Mouse (Mus musculus): Measurements from ENCODE around the gene Fuca2. TPM values are rescaled to one million over a fixed set of nuclear protein-coding genes. Genes with fewer than 3 reads are reported as not detected.

The Fuca2 gene
- polyA plus RNA-seq, 1 experiment from 2014 or later: 87.8 TPM

GRCm38 (mm10) chr10:13528155-13528554, 28.8 kb downstream of the Fuca2 start:
- no peak overlapping the region for H3K4me2 ChIP-seq (ENCODE audit: low read length)
- peaks cover 64% of the 10 kb centered on the region for H3K36me3 ChIP-seq (ENCODE audit: control insufficient read depth, insufficient read depth, low read length)
- H3K27me3 ChIP-seq (ENCODE audit: control insufficient read depth, insufficient read depth, low read length): no peaks in the 10 kb centered on the region
- H3K9me3 ChIP-seq (ENCODE audit: control insufficient read depth, low read length): no peaks in the 10 kb centered on the region
- 86% methylated on average over 4 of the region's 4 CpGs for WGBS
- H3K27ac ChIP-seq (replicated peaks in 1 of 2; ENCODE audit: control insufficient read depth in 1 of 2, insufficient read depth in 1 of 2, low read depth in 2 of 2, low read length in 2 of 2): no peak overlapping the region
- H3K4me1 ChIP-seq (ENCODE audit: control insufficient read depth in 2 of 2, insufficient read depth in 2 of 2, low read length in 2 of 2): no peaks in the 10 kb centered on the region
- H3K9ac ChIP-seq (ENCODE audit: low read length): no peak overlapping the region
- no peak for ATAC-seq (ENCODE audit: insufficient number of reproducible peaks, insufficient read depth, low FRiP score, low read depth)
- no peak overlapping the region for H3K4me3 ChIP-seq (ENCODE audit: control insufficient read depth in 1 of 2, insufficient read depth in 1 of 2, low read depth in 1 of 2, low read length in 2 of 2)

GRCm38 (mm10) chr10:13534751-13535150, 35.4 kb downstream of the Fuca2 start:
- H3K4me2 ChIP-seq (ENCODE audit: low read length): no peak overlapping the region
- H3K4me1 ChIP-seq (ENCODE audit: control insufficient read depth in 2 of 2, insufficient read depth in 2 of 2, low read length in 2 of 2): peaks cover 0 to 9% of the 10 kb centered on the region in 2 experiments; a peak in 2 of 4 replicates
- peak; percentile 81; the same call in 1 of the 2 replicates for ATAC-seq (ENCODE audit: insufficient number of reproducible peaks, insufficient read depth, low FRiP score, low read depth)
- H3K27ac ChIP-seq (replicated peaks in 1 of 2; ENCODE audit: control insufficient read depth in 1 of 2, insufficient read depth in 1 of 2, low read depth in 2 of 2, low read length in 2 of 2): peak overlapping the region in 1 of 2 experiments; percentile 39; a peak in 2 of 4 replicates
- H3K4me3 ChIP-seq (ENCODE audit: control insufficient read depth in 1 of 2, insufficient read depth in 1 of 2, low read depth in 1 of 2, low read length in 2 of 2): no peak overlapping the region
- H3K27me3 ChIP-seq (ENCODE audit: control insufficient read depth, insufficient read depth, low read length): no peaks in the 10 kb centered on the region
- H3K36me3 ChIP-seq (ENCODE audit: control insufficient read depth, insufficient read depth, low read length): peaks cover 51% of the 10 kb centered on the region
- no peaks in the 10 kb centered on the region for H3K9me3 ChIP-seq (ENCODE audit: control insufficient read depth, low read length)
- 9% methylated on average over 3 of the region's 3 CpGs for WGBS
- H3K9ac ChIP-seq (ENCODE audit: low read length): no peak overlapping the region

- Histone ChIP-seq H3K9ac (ENCODE audit: low read length) (no peak overlapping the region), H3K4me1 (ENCODE audit: control insufficient read depth in 2 of 2, insufficient read depth in 2 of 2, low read length in 2 of 2) (peaks cover 0 to 9% of the 10 kb centered on the region in 2 experiments; a peak in 2 of 4 replicates), H3K4me2 (ENCODE audit: low read length) (no peak overlapping the region), H3K27ac (replicated peaks in 1 of 2; ENCODE audit: control insufficient read depth in 1 of 2, insufficient read depth in 1 of 2, low read depth in 2 of 2, low read length in 2 of 2) (no peak overlapping the region), H3K4me3 (ENCODE audit: control insufficient read depth in 1 of 2, insufficient read depth in 1 of 2, low read depth in 1 of 2, low read length in 2 of 2) (no peak overlapping the region), H3K36me3 (ENCODE audit: control insufficient read depth, insufficient read depth, low read length) (peaks cover 47% of the 10 kb centered on the region), H3K9me3 (ENCODE audit: control insufficient read depth, low read length) (no peaks in the 10 kb centered on the region), H3K27me3 (ENCODE audit: control insufficient read depth, insufficient read depth, low read length) (no peaks in the 10 kb centered on the region)
- ATAC-seq (ENCODE audit: insufficient number of reproducible peaks, insufficient read depth, low FRiP score, low read depth): no peak
- 95% methylated on average over 7 of the region's 7 CpGs for WGBS
Measured at GRCm38 (mm10) chr10:13536706-13537105, 37.4 kb downstream of the Fuca2 start.

- no peak overlapping the region for H3K27ac ChIP-seq (replicated peaks in 1 of 2; ENCODE audit: control insufficient read depth in 1 of 2, insufficient read depth in 1 of 2, low read depth in 2 of 2, low read length in 2 of 2)
- WGBS: 88% methylated on average over 7 of the region's 7 CpGs
- H3K36me3 ChIP-seq (ENCODE audit: control insufficient read depth, insufficient read depth, low read length): peaks cover 51% of the 10 kb centered on the region
- H3K4me2 ChIP-seq (ENCODE audit: low read length): no peak overlapping the region
- no peak overlapping the region for H3K4me3 ChIP-seq (ENCODE audit: control insufficient read depth in 1 of 2, insufficient read depth in 1 of 2, low read depth in 1 of 2, low read length in 2 of 2)
- ATAC-seq (ENCODE audit: insufficient number of reproducible peaks, insufficient read depth, low FRiP score, low read depth): no peak
- H3K4me1 ChIP-seq (ENCODE audit: control insufficient read depth in 2 of 2, insufficient read depth in 2 of 2, low read length in 2 of 2): peaks cover 0 to 9% of the 10 kb centered on the region in 2 experiments; a peak in 2 of 4 replicates
- no peak overlapping the region for H3K9ac ChIP-seq (ENCODE audit: low read length)
- no peaks in the 10 kb centered on the region for H3K27me3 ChIP-seq (ENCODE audit: control insufficient read depth, insufficient read depth, low read length)
- no peaks in the 10 kb centered on the region for H3K9me3 ChIP-seq (ENCODE audit: control insufficient read depth, low read length)
Measured at GRCm38 (mm10) chr10:13539769-13540333, 40.5 kb downstream of the Fuca2 start.

GRCm38 (mm10) chr10:13541721-13542120, 42.4 kb downstream of the Fuca2 start:
- Histone ChIP-seq H3K4me1 (ENCODE audit: control insufficient read depth in 2 of 2, insufficient read depth in 2 of 2, low read length in 2 of 2) (no peaks in the 10 kb centered on the region), H3K27ac (replicated peaks in 1 of 2; ENCODE audit: control insufficient read depth in 1 of 2, insufficient read depth in 1 of 2, low read depth in 2 of 2, low read length in 2 of 2) (no peak overlapping the region), H3K4me2 (ENCODE audit: low read length) (no peak overlapping the region), H3K4me3 (ENCODE audit: control insufficient read depth in 1 of 2, insufficient read depth in 1 of 2, low read depth in 1 of 2, low read length in 2 of 2) (no peak overlapping the region), H3K9ac (ENCODE audit: low read length) (no peak overlapping the region), H3K9me3 (ENCODE audit: control insufficient read depth, low read length) (no peaks in the 10 kb centered on the region), H3K36me3 (ENCODE audit: control insufficient read depth, insufficient read depth, low read length) (peaks cover 53% of the 10 kb centered on the region), H3K27me3 (ENCODE audit: control insufficient read depth, insufficient read depth, low read length) (no peaks in the 10 kb centered on the region)
- 93% methylated on average over 5 of the region's 5 CpGs for WGBS
- ATAC-seq (ENCODE audit: insufficient number of reproducible peaks, insufficient read depth, low FRiP score, low read depth): no peak

GRCm38 (mm10) chr10:13552646-13553497, 53.5 kb downstream of the Fuca2 start, which contains the start of the genes Adat2 and Pex3:
Adat2 (plus strand) TSS chr10:13552894.
Pex3 (minus strand) TSS chr10:13553142.
- Histone ChIP-seq H3K36me3 (ENCODE audit: control insufficient read depth, insufficient read depth, low read length) (peaks cover 6% of the 10 kb centered on the region; the same call in 1 of the 2 replicates), H3K4me1 (ENCODE audit: control insufficient read depth in 2 of 2, insufficient read depth in 2 of 2, low read length in 2 of 2) (peaks cover 0 to 11% of the 10 kb centered on the region in 2 experiments; a peak in 2 of 4 replicates), H3K27me3 (ENCODE audit: control insufficient read depth, insufficient read depth, low read length) (no peaks in the 10 kb centered on the region), H3K9me3 (ENCODE audit: control insufficient read depth, low read length) (no peaks in the 10 kb centered on the region), H3K27ac (replicated peaks in 1 of 2; ENCODE audit: control insufficient read depth in 1 of 2, insufficient read depth in 1 of 2, low read depth in 2 of 2, low read length in 2 of 2) (peak within 1 kb of the TSS; percentile 76 to 81), H3K4me3 (ENCODE audit: control insufficient read depth in 1 of 2, insufficient read depth in 1 of 2, low read depth in 1 of 2, low read length in 2 of 2) (peak within 1 kb of the TSS; percentile 76 to 91), H3K9ac (ENCODE audit: low read length) (peak within 1 kb of the TSS; percentile 80), H3K4me2 (ENCODE audit: low read length) (peak within 1 kb of the TSS; percentile 86)
- ATAC-seq (ENCODE audit: insufficient number of reproducible peaks, insufficient read depth, low FRiP score, low read depth): peak; percentile 90
- WGBS: under 1% methylated on average over 51 of the region's 51 CpGs

GRCm38 (mm10) chr10:13553498-13553985, 54.2 kb downstream of the Fuca2 start:
- Histone ChIP-seq H3K4me1 (ENCODE audit: control insufficient read depth in 2 of 2, insufficient read depth in 2 of 2, low read length in 2 of 2) (peaks cover 0 to 11% of the 10 kb centered on the region in 2 experiments; a peak in 2 of 4 replicates), H3K27ac (replicated peaks in 1 of 2; ENCODE audit: control insufficient read depth in 1 of 2, insufficient read depth in 1 of 2, low read depth in 2 of 2, low read length in 2 of 2) (peak overlapping the region in 1 of 2 experiments; percentile 76; a peak in 1 of 4 replicates), H3K4me2 (ENCODE audit: low read length) (peak overlapping the region; percentile 86), H3K36me3 (ENCODE audit: control insufficient read depth, insufficient read depth, low read length) (peaks cover 6% of the 10 kb centered on the region; the same call in 1 of the 2 replicates), H3K9ac (ENCODE audit: low read length) (peak overlapping the region; percentile 80), H3K27me3 (ENCODE audit: control insufficient read depth, insufficient read depth, low read length) (no peaks in the 10 kb centered on the region), H3K9me3 (ENCODE audit: control insufficient read depth, low read length) (no peaks in the 10 kb centered on the region), H3K4me3 (ENCODE audit: control insufficient read depth in 1 of 2, insufficient read depth in 1 of 2, low read depth in 1 of 2, low read length in 2 of 2) (peak overlapping the region; percentile 76 to 91)
- WGBS: 27% methylated on average over 10 of the region's 10 CpGs
- ATAC-seq (ENCODE audit: insufficient number of reproducible peaks, insufficient read depth, low FRiP score, low read depth): no peak
